Mouse (Mus musculus): ENCODE measurements around the gene Asrgl1.
"Not testable (repeated sequence)": the region's sequence is repeated elsewhere in the genome, so short reads cannot be mapped to it uniquely, and the experiment has no call there.

Asrgl1 gene

GRCm38 (mm10) chr19:9135512-9136331, at the start of gene Asrgl1:
Gene Asrgl1, minus strand, starts transcription at chr19:9135636.
- DNase-seq (ENCODE audit: low read depth, low spot score) = peak; percentile 94

- no peak for DNase-seq (ENCODE audit: low read depth, low spot score)
Observed at GRCm38 (mm10) chr19:9146214-9146613, 10.8 kb upstream of the Asrgl1 start.

- no peak for DNase-seq (ENCODE audit: low read depth, low spot score)
Observed at GRCm38 (mm10) chr19:9143639-9144125, 8.2 kb upstream of the Asrgl1 start.

- DNase-seq (ENCODE audit: low read depth, low spot score) = no peak
Observed at GRCm38 (mm10) chr19:9143230-9143629, 7.8 kb upstream of the Asrgl1 start.

GRCm38 (mm10) chr19:9140361-9140760, 4.9 kb upstream of the Asrgl1 start:
- not testable (repeated sequence) for DNase-seq (ENCODE audit: low read depth, low spot score)

- DNase-seq (ENCODE audit: low read depth, low spot score) = no peak
Observed at GRCm38 (mm10) chr19:9137159-9137558, 1.7 kb upstream of the Asrgl1 start.

- DNase-seq (ENCODE audit: low read depth, low spot score) = peak; percentile 59
Observed at GRCm38 (mm10) chr19:9134746-9135511, 507 bp downstream of the Asrgl1 start.

- no peak for DNase-seq (ENCODE audit: low read depth, low spot score)
Observed at GRCm38 (mm10) chr19:9129996-9130395, 5.4 kb downstream of the Asrgl1 start.

- DNase-seq (ENCODE audit: low read depth, low spot score) = no peak
Observed at GRCm38 (mm10) chr19:9128499-9129194, 6.8 kb downstream of the Asrgl1 start.

- not testable (repeated sequence) for DNase-seq (ENCODE audit: low read depth, low spot score)
Observed at GRCm38 (mm10) chr19:9123986-9124385, 11.4 kb downstream of the Asrgl1 start.

GRCm38 (mm10) chr19:9122390-9122789, 13.0 kb downstream of the Asrgl1 start:
- DNase-seq (ENCODE audit: low read depth, low spot score) = no peak

GRCm38 (mm10) chr19:9119655-9120425, 15.6 kb downstream of the Asrgl1 start:
- no peak for DNase-seq (ENCODE audit: low read depth, low spot score)

GRCm38 (mm10) chr19:9117275-9117674, 18.2 kb downstream of the Asrgl1 start:
- no peak for DNase-seq (ENCODE audit: low read depth, low spot score)

- no peak for DNase-seq (ENCODE audit: low read depth, low spot score)
Observed at GRCm38 (mm10) chr19:9116268-9116667, 19.2 kb downstream of the Asrgl1 start.

- no peak for DNase-seq (ENCODE audit: low read depth, low spot score)
Observed at GRCm38 (mm10) chr19:9112043-9112442, 23.4 kb downstream of the Asrgl1 start.

- DNase-seq (ENCODE audit: low read depth, low spot score) = peak; percentile 84
Observed at GRCm38 (mm10) chr19:9110182-9110869, 25.1 kb downstream of the Asrgl1 start.

GRCm38 (mm10) chr19:9108536-9108935, 26.9 kb downstream of the Asrgl1 start:
- DNase-seq (ENCODE audit: low read depth, low spot score) = no peak

- DNase-seq (ENCODE audit: low read depth, low spot score) = no peak
Observed at GRCm38 (mm10) chr19:9107379-9107755, 28.1 kb downstream of the Asrgl1 start.

- DNase-seq (ENCODE audit: low read depth, low spot score) = no peak
Observed at GRCm38 (mm10) chr19:9106751-9107378, 28.6 kb downstream of the Asrgl1 start.

GRCm38 (mm10) chr19:9106096-9106495, 29.3 kb downstream of the Asrgl1 start:
- DNase-seq (ENCODE audit: low read depth, low spot score) = no peak
